Comparison of ENCODE assay signal across 31 mouse cellular contexts in the genomic region with DNA sequence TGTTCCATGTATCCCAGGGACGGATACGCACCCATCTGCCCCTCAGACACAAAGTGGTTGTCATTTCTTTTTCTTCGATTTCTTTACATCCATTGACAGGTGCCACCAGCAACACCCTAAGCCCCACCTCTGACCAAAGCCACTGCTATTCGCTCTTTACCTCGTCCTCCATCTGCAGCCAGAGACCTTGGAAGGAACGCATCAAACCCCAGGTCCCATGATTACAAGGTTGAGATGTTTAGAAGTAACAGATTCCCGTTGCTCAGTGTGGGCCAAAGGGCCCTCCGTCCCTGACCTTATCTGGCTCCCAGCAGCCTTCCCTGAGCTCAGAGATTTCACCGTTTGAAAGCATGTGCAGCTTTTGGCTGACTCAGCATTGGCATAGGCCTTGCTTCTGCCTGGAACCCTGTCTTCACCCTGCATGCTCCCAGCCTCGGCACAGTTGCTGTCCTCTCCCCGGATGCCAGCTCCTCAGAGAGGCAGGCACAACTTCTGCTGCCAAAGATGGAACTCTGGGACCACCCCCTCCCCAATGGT. TPM values are rescaled to one million over a fixed set of nuclear protein-coding genes. Genes with fewer than 3 reads are reported as not detected.
DNase-seq lines count a peak whose midpoint lies in the region; ATAC-seq and TF ChIP-seq lines count a peak whose summit lies in the region.
"Had no signal": no experiment of that assay in that cellular context is flagged by ENCODE, and none has a peak within 500 bp of the region (broad histone marks: within the 10 kb centered on the region; RNA-seq: fewer than 3 reads in every experiment).

No protein-coding gene starts in this region.

- H3K36me3 ChIP-seq in midbrain, postnatal 0 days (ENCODE audit: insufficient read depth, low read length) = no peaks in the 10 kb centered on the region
- H3K36me3 ChIP-seq: embryonic facial prominence, embryonic 10.5 days; embryonic facial prominence, embryonic 15.5 days; forebrain, embryonic 12.5 days; heart, embryonic 13.5 days; liver, embryonic 13.5 days; midbrain, embryonic 10.5 days; neural tube, embryonic 12.5 days had no signal

- DNase-seq in adrenal gland, adult 2 months = peak; percentile 45
- DNase-seq in adrenal gland, postnatal 4 days (ENCODE audit: low spot score in 2 of 2) = no peak
- peak; percentile 67 for DNase-seq in testis, postnatal 14 days (ENCODE audit: low spot score)
- DNase-seq in testis, postnatal 10 days (ENCODE audit: low spot score) = no peak
- peak; percentile 55 for DNase-seq in adrenal gland, postnatal 14 days
- DNase-seq in midbrain, postnatal 0 days (ENCODE audit: low spot score) = no peak
- no peak for DNase-seq in layer of hippocampus, adult 9-11 months
- DNase-seq in lung, postnatal 10 days = no peak
- DNase-seq: cerebellum, adult 18-20 months; forebrain, postnatal 0 days; gastrocnemius, postnatal 10 days; heart, postnatal 10 days; kidney, postnatal 14 days; left cerebral cortex, postnatal 4 days; liver, embryonic 13.5 days; lung, adult 18-20 months; right cerebral cortex, adult 18-20 months; spleen, adult 18-20 months had no signal

- no peak for ATAC-seq in midbrain, postnatal 0 days (ENCODE audit: low FRiP score)
- ATAC-seq: activated CD4-positive, CD25-positive, alpha-beta regulatory T cell, adult 4 months; forebrain, postnatal 0 days; intestine, postnatal 0 days; lung, postnatal 0 days; midbrain, embryonic 16.5 days had no signal

- H3K4me3 ChIP-seq in midbrain, postnatal 0 days (ENCODE audit: low read depth, low read length) = no peak overlapping the region
- H3K4me3 ChIP-seq: embryonic facial prominence, embryonic 10.5 days; embryonic facial prominence, embryonic 15.5 days; forebrain, embryonic 12.5 days; heart, embryonic 13.5 days; liver, embryonic 13.5 days; midbrain, embryonic 10.5 days; myocyte; neural tube, embryonic 12.5 days had no signal

- no peak for TF ChIP-seq CTCF in midbrain, postnatal 0 days (IDR thresholded peaks at IDR 0.05)

- H3K27ac ChIP-seq in midbrain, postnatal 0 days (ENCODE audit: low read depth, low read length) = no peak overlapping the region
- H3K27ac ChIP-seq: embryonic facial prominence, embryonic 10.5 days; embryonic facial prominence, embryonic 15.5 days; forebrain, embryonic 12.5 days; heart, embryonic 13.5 days; hindbrain, embryonic 14.5 days; liver, embryonic 13.5 days; macrophage; midbrain, embryonic 10.5 days; neural tube, embryonic 12.5 days had no signal

- no peak overlapping the region for H3K4me2 ChIP-seq in midbrain, postnatal 0 days (ENCODE audit: low read depth, low read length, poor library complexity, severe bottlenecking)
- H3K4me2 ChIP-seq: embryonic facial prominence, embryonic 15.5 days; forebrain, embryonic 12.5 days; heart, embryonic 13.5 days; hindbrain, embryonic 14.5 days; liver, embryonic 13.5 days; neural tube, embryonic 12.5 days had no signal

- 81% methylated on average over 11 of the region's 11 CpGs for WGBS in midbrain, postnatal 0 days

- no peaks in the 10 kb centered on the region for H3K27me3 ChIP-seq in midbrain, postnatal 0 days (ENCODE audit: insufficient read depth, low read length)
- H3K27me3 ChIP-seq: embryonic facial prominence, embryonic 15.5 days; forebrain, embryonic 12.5 days; liver, embryonic 13.5 days; neural tube, embryonic 12.5 days had no signal

- H3K4me1 ChIP-seq in midbrain, postnatal 0 days (ENCODE audit: insufficient read depth, low read length) = no peaks in the 10 kb centered on the region
- H3K4me1 ChIP-seq: embryonic facial prominence, embryonic 10.5 days had no signal

- no peaks in the 10 kb centered on the region for H3K9me3 ChIP-seq in midbrain, postnatal 0 days (ENCODE audit: low read length)
- H3K9me3 ChIP-seq: embryonic facial prominence, embryonic 10.5 days; embryonic facial prominence, embryonic 15.5 days; forebrain, embryonic 12.5 days; heart, embryonic 13.5 days; liver, embryonic 13.5 days; midbrain, embryonic 10.5 days; neural tube, embryonic 12.5 days had no signal

- no peak overlapping the region for H3K9ac ChIP-seq in midbrain, postnatal 0 days (replicated peaks; ENCODE audit: low read length, poor library complexity, severe bottlenecking)
- H3K9ac ChIP-seq: embryonic facial prominence, embryonic 15.5 days; forebrain, embryonic 12.5 days; forebrain, postnatal 0 days; heart, embryonic 13.5 days; hindbrain, embryonic 14.5 days; liver, embryonic 13.5 days; neural tube, embryonic 12.5 days had no signal

RNA-seq across cellular contexts. Expression of gene Stim2, which starts 54.9 kb away (rescaled TPM):
- 10 to 100 TPM; 23.2 to 38.3 TPM for total RNA-seq in adrenal gland, adult 2 months (2021)
- 21.6 and 27.2 TPM in 2 replicates for polyA plus RNA-seq in adrenal gland, adult 2 months (2012; rRNA removed)
- 10 to 100 TPM; 30.3 to 31.9 TPM for total RNA-seq in adrenal gland, postnatal 4 days (2021)
- 26.9 and 30.5 TPM in 2 replicates for total RNA-seq in adrenal gland, postnatal 14 days (2021)
- total RNA-seq in midbrain, postnatal 0 days (2014; rRNA removed) = 30.4 and 34.9 TPM in 2 replicates
- polyA plus RNA-seq in midbrain, postnatal 0 days (2015; fragmentation: Nextera tagmentation; extraction: Ambion mirVana) = 29.2 and 29.8 TPM in 2 replicates

Comparison
In these comparisons a context has a peak if more than half of its experiments do, and no peak if none do; other contexts are left out.
1. DNase-seq: peak in adrenal gland, adult 2 months (single experiment), testis, postnatal 14 days (single experiment) and adrenal gland, postnatal 14 days (single experiment); none in adrenal gland, postnatal 4 days (0 of 2), testis, postnatal 10 days (single experiment), midbrain, postnatal 0 days (single experiment), layer of hippocampus, adult 9-11 months (single experiment) and lung, postnatal 10 days (single experiment).